Mouse (Mus musculus) liver, embryonic 14.5 days (tissue): Measurements from ENCODE around the gene Nol12. TPM values are rescaled to one million over a fixed set of nuclear protein-coding genes. Genes with fewer than 3 reads are reported as not detected.

Experiments used
- ATAC-seq: fragments of 200-750 bp; cut with Nextera tagmentation; 2 replicates; pipeline ENCODE4 v1.8.0; 2017; ENCODE audit warnings: moderate number of reproducible peaks, mild to moderate bottlenecking, moderate library complexity; ENCODE audit not compliant: insufficient read depth
- DNase-seq, 3 experiments: peaks; one replicate each; pipeline ENCODE4 v3.0.0-alpha.2; 2012 to 2013; ENCODE audit warnings: low read depth in 3 of 3, low spot score in 3 of 3
- H3K27ac ChIP-seq: fragments of 300-500 bp; sonication (generic); 2 replicates; pipeline ENCODE4 v1.5.1; 2014; ENCODE audit warnings: moderate library complexity, mild to moderate bottlenecking, control low read depth, inconsistent platforms
- H3K27me3 ChIP-seq: fragments of 300-500 bp; sonication (generic); 2 replicates; pipeline ENCODE4 v1.6.1; 2014; ENCODE audit warnings: mild to moderate bottlenecking, low read length, moderate library complexity; ENCODE audit not compliant: control insufficient read depth, insufficient read depth
- H3K36me3 ChIP-seq: fragments of 300-500 bp; sonication (generic); replicated peaks from 2 replicates; pipeline ENCODE4 v1.6.1; 2014; ENCODE audit warnings: low read depth; ENCODE audit not compliant: control insufficient read depth, insufficient read depth
- H3K4me1 ChIP-seq, 2 experiments: fragments of 200-500 bp in 1 of 2; fragments of 300-500 bp in 1 of 2; sonication (generic) in 1 of 2; replicated peaks; 2 replicates each; pipeline ENCODE4 v1.6.1; 2012 to 2014; ENCODE audit warnings: antibody characterized with exemption in 1 of 2, inconsistent platforms in 1 of 2, low read length in 1 of 2; ENCODE audit not compliant: control insufficient read depth in 2 of 2, insufficient read depth in 2 of 2
- H3K4me2 ChIP-seq: fragments of 300-500 bp; sonication (generic); 2 replicates; pipeline ENCODE4 v1.6.1; 2014; ENCODE audit warnings: low read depth, mild to moderate bottlenecking, control low read depth, moderate library complexity
- H3K4me3 ChIP-seq, 2 experiments: fragments of 200-500 bp in 1 of 2; fragments of 300-500 bp in 1 of 2; sonication (generic) in 1 of 2; 2 replicates each; pipeline ENCODE4 v1.5.1; 2012 to 2014; ENCODE audit warnings: low read depth in 2 of 2, low read length in 2 of 2, mild to moderate bottlenecking in 2 of 2, control low read depth in 1 of 2, inconsistent platforms in 1 of 2, moderate library complexity in 1 of 2; ENCODE audit not compliant: insufficient read depth in 1 of 2
- H3K9ac ChIP-seq: fragments of 300-500 bp; sonication (generic); replicated peaks from 2 replicates; pipeline ENCODE4 v1.6.1; 2014; ENCODE audit warnings: mild to moderate bottlenecking, control low read depth, moderate library complexity
- H3K9me3 ChIP-seq: fragments of 300-500 bp; sonication (generic); 2 replicates; pipeline ENCODE4 v1.6.1; 2016; ENCODE audit warnings: low read length, mixed read lengths; ENCODE audit not compliant: control insufficient read depth
- CTCF ChIP-seq: IDR thresholded peaks from 2 replicates; pipeline ENCODE4 v1.5.1; 2016; ENCODE audit warnings: antibody characterized with exemption, low read depth, control low read depth
- EP300 ChIP-seq: IDR thresholded peaks from 2 replicates; pipeline ENCODE4 v1.6.1; 2016; ENCODE audit warnings: antibody characterized with exemption, low read depth
- WGBS: fragments of 180-500 bp; shearing (Covaris S2); extraction: QIAGEN DNeasy Blood & Tissue Kit; methylation state at CpG from one replicate; pipeline ENCODE4 v1.1.7; 2014; ENCODE audit not compliant: insufficient replicate concordance; 5-methylcytosine and 5-hydroxymethylcytosine counted together
- polyA plus RNA-seq, 2 experiments: library from polyadenylated mRNA; depleted of rRNA in 1 of 2; stranded (reverse) in 1 of 2; unstranded in 1 of 2; fragments of >200 nt; fragmentation: Nextera tagmentation in 1 of 2; extraction: Ambion mirVana in 1 of 2; gene quantifications; 2 replicates each; pipeline versions ENCODE4 v1.2.1 to v1.2.3; 2012 to 2014

Gene Nol12
- polyA plus RNA-seq, 2 experiments = 17.5 to 32.7 TPM

GRCm38 (mm10) chr15:78896149-78896548 lies 38.6 kb upstream of the Nol12 start:
- peak overlapping the region; percentile 73 for H3K27ac ChIP-seq
- H3K27me3 ChIP-seq = no peaks in the 10 kb centered on the region
- peaks cover 7% of the 10 kb centered on the region; the same call in 1 of the 2 replicates for H3K36me3 ChIP-seq
- 52% methylated on average over 3 of the region's 3 CpGs for WGBS
- no peaks in the 10 kb centered on the region for H3K9me3 ChIP-seq
- peaks cover 54 to 70% of the 10 kb centered on the region in 2 experiments for H3K4me1 ChIP-seq
- H3K4me2 ChIP-seq = peak overlapping the region; percentile 94
- no peak for DNase-seq
- peak overlapping the region; percentile 44 for H3K9ac ChIP-seq
- TF ChIP-seq EP300 (no peak), CTCF (no peak)
- no peak overlapping the region; a peak in 1 of 4 replicates for H3K4me3 ChIP-seq
- peak; percentile 27; the same call in 1 of the 2 replicates for ATAC-seq

GRCm38 (mm10) chr15:78897488-78897887 lies 37.2 kb upstream of the Nol12 start:
- H3K27me3 ChIP-seq = no peaks in the 10 kb centered on the region
- peaks cover 51 to 67% of the 10 kb centered on the region in 2 experiments for H3K4me1 ChIP-seq
- peak overlapping the region; percentile 94 for H3K4me2 ChIP-seq
- ATAC-seq = peak; percentile 50; the same call in 1 of the 2 replicates
- no peaks in the 10 kb centered on the region for H3K9me3 ChIP-seq
- H3K27ac ChIP-seq = peak overlapping the region; percentile 73
- WGBS = 21% methylated on average over 4 of the region's 4 CpGs
- no peak for TF ChIP-seq CTCF
- no peak for TF ChIP-seq EP300
- H3K36me3 ChIP-seq = no peaks in the 10 kb centered on the region; the same call in 1 of the 2 replicates
- no peak overlapping the region for H3K4me3 ChIP-seq
- 0 out of 2 replicates have a peak overlapping the region, but pooled peaks have one; percentile 29 for H3K9ac ChIP-seq
- peak; percentile 57 to 63 (median 62) for DNase-seq

DNA sequence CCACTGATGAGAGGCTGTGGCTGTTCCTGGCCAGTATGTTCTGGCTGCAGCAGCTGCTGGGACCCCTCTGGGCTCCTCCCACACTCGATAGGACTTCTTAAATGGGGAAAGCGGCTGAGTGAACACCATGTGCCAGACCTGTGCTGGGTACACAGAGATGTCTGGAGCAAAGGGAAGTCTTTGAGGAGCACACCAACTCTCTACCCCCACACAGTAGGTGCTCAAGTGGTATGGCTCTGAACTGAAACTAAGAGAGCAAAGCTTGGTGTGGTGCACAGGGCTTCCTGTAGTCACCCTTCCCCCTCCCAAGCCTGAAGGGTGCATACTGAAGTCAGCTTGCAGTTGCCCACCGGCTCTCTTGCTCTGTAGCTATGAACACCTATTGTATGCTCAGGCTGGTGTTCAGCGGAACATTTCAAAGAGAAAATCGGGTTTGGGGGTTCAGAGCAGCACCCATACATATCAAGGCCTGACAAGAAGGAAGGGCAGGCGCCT lies 36.2 kb upstream of the Nol12 start:
- ATAC-seq = no peak

GRCm38 (mm10) chr15:78899409-78899739 lies 35.4 kb upstream of the Nol12 start, which contains the start of gene Gm49510:
Gm49510 (plus strand) TSS chr15:78899667.
- Histone ChIP-seq H3K9me3 (no peaks in the 10 kb centered on the region), H3K36me3 (peaks cover 2% of the 10 kb centered on the region), H3K4me2 (peak within 1 kb of the TSS; percentile 94), H3K27me3 (no peaks in the 10 kb centered on the region), H3K4me1 (peaks cover 45 to 60% of the 10 kb centered on the region in 2 experiments), H3K27ac (peak within 1 kb of the TSS; percentile 73), H3K9ac (peak within 1 kb of the TSS; percentile 77), H3K4me3 (peak within 1 kb of the TSS; percentile 80 to 81)
- ATAC-seq (no peak), DNase-seq (no peak)
- 3% methylated on average over 20 of the region's 20 CpGs for WGBS
- TF ChIP-seq EP300 (no peak), CTCF (no peak)

More for the DNA sequence above, 36.2 kb upstream of the Nol12 start:
- 22% methylated on average over 6 of the region's 6 CpGs for WGBS
- TF ChIP-seq CTCF (no peak), EP300 (no peak)
- Histone ChIP-seq H3K9ac (peak overlapping the region; percentile 77), H3K4me2 (peak overlapping the region; percentile 94), H3K27ac (peak overlapping the region; percentile 73), H3K4me1 (peaks cover 51 to 66% of the 10 kb centered on the region in 2 experiments), H3K36me3 (no peaks in the 10 kb centered on the region), H3K9me3 (no peaks in the 10 kb centered on the region), H3K27me3 (no peaks in the 10 kb centered on the region), H3K4me3 (peak overlapping the region; percentile 80 to 81)
- DNase-seq = no peak

DNA sequence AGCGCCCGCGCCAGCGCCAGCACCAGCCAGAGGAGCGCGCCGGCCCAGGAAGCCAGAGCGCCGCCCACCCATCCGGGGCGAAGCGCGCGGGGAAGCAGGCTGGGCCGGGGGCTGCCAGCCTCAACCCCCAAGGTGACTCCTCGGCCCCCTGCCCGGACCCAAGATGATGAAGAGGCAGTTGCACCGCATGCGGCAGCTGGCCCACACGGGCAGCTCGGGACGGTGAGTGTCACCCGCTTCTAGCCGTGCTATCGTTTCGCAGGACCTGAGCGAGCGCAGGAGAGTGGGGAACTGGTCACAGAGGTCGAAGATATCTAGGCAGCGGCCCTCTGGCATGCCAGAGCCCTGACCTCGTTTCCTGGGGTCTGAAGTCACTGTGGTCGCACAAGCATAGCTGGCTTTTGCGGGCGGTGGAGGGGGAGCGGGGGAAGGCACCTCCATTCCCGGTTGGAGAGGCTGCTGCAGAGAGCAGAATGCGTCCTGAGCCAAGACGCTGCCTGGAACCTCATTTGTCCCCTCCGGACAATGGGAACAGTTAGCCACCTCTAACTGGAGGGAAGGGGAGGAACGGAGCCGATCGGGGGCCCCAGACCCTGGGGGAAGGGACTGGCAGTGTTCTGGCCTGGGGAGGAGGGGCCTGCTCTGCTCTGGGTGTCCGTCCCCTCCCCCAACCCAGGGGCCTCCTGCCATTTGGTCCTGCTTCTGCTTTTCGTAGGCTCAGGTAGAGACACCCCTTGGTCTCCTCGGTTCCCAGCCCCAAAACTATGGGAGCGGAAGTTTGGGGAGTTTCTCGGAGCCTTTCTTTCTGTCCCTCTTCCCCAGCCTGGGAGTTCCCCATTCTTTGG lies 34.8 kb upstream of the Nol12 start, which contains the start of gene Sh3bp1:
Gene Sh3bp1 (plus strand): TSS at position 29 of the 845 bp plus-strand sequence.
- Histone ChIP-seq H3K4me2 (peak within 1 kb of the TSS; percentile 94), H3K9me3 (no peaks in the 10 kb centered on the region), H3K9ac (peak within 1 kb of the TSS; percentile 77), H3K4me1 (peaks cover 42 to 54% of the 10 kb centered on the region in 2 experiments), H3K27ac (peak within 1 kb of the TSS; percentile 73), H3K4me3 (peak within 1 kb of the TSS; percentile 80 to 81), H3K36me3 (peaks cover 6% of the 10 kb centered on the region), H3K27me3 (no peaks in the 10 kb centered on the region)
- ATAC-seq = peak; percentile 62
- TF ChIP-seq CTCF (no peak), EP300 (no peak)
- under 1% methylated on average over 47 of the region's 47 CpGs for WGBS
- no peak for DNase-seq
